Mouse (Mus musculus) liver (tissue): ENCODE data around the gene Aspdh.

ENCODE experiments used
- DNase-seq: peaks from one replicate; pipeline ENCODE4 v3.0.0-alpha.2; 2020; ENCODE audit warnings: mixed read lengths

Aspdh gene

DNA sequence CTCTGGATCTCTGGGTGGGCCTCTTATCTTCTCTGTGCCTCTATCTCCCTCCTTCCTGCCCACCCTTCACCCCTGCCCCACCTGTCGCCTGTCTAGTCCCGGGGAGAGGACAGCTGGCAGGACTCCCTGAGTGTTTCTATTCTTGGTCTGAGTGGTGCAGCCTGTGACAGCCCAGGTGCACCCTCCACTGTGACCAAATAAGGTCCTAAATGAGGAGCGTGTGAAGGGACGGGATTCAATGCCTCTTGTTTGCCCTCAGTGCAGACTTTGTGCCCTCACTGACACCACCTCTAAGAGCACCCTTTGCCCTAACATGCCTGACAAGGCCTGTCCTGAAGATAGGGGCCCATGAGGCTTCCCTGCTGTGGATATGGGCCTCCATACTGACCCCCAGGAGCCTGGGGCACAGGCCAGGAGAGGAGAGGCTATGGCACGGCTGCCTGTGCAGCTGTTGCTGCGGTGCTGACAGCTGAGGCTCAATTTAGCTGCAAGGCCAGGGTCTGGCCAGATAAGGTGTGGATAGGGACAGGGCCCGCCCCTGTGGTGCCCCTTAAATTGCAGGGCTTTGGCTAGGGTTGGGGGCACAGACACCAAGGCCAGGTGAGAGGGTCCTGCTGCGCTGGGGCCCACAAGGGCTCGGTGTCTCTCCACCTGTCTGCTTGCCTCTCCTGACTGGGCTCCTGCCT, 7.9 kb downstream of the Aspdh start:
- peak; percentile 10 for DNase-seq

GRCm38 (mm10) chr7:44474419-44474818, 9.2 kb downstream of the Aspdh start:
- DNase-seq = no peak

DNA sequence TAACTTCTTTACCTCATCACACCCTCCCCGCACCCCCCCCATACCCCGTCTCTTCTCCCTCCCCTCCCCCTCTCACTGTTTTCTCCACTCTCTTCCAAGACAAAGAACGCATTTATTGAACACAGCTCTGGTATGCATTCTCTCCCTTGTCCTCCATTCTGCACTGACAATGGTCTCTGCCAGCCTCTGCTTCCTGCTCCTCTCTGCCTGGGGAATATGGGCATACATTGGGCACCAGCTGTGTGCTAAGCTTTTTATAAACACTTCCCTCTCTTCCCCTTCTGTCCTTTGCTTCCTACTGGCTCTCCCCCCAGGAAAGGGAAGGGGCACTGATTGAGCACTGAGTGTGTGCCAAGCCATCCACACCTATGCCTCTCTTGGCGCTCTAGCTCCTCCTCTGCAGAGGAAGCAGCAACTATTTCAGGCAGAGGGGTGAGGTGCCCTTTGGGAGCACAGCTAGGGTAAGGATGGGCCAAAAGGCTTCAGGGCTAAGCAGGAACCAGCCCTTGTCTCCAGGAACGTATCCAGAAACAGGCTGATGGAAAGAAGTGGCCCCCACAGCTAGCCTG, 9.9 kb downstream of the Aspdh start:
- no peak for DNase-seq

- peak; percentile 70 for DNase-seq
These were observed 17.7 kb downstream of the Aspdh start for GRCm38 (mm10) chr7:44482836-44483435.

DNA sequence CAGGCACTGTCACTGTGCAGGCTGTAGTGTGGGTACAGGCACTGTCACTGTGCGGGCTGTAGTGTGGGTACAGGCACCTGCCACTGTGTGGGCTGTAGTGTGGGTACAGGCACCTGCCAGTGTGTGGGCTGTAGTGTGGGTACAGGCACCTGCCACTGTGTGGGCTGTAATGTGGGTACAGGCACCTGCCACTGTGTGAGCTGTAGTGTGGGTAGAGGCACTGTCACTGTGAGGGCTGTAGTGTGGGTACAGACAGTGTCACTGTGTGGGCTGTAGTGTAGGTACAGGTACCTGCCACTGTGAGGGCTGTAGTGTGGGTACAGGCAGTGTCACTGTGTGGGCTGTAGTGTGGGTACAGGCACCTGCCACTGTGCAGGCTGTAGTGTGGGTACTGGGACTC, 18.9 kb downstream of the Aspdh start:
- no peak for DNase-seq

DNA sequence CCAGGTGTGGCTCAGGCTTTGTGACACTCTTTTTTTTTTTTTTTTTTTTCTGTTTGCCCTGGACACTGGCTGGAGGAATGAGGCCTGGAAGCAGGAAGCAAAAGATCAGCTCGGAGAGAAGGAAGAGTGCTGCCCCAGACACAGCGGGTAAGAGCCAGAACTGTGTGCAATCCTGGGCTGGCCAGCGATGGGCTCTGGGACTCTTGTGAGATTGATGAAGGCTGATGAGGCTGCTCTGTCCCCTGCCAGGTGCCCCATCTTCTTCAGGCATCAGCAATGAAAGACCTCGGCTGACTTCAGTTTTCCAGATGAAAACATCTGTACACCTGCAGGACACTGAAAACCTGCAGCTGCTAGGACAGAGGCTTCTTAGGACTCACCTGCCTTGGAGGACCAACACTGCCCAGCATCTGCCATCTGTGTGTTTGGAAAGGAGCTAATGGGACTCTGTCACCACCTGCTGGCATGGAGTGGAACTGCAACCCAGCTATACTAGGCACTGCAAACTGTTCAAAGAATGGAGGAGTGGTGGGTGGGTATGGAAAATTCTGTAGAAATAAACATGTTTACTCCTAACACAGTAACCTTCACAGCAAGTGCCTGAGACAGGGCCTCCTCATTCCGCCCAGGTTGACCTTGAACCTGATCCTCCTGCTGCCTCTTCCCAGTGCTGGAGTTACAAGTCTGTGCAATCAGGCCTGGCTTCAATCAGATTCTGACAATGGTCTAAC, 19.8 kb downstream of the Aspdh start:
- peak; percentile 87 for DNase-seq

GRCm38 (mm10) chr7:44485572-44486195, 20.5 kb downstream of the Aspdh start:
- DNase-seq = no peak

DNA sequence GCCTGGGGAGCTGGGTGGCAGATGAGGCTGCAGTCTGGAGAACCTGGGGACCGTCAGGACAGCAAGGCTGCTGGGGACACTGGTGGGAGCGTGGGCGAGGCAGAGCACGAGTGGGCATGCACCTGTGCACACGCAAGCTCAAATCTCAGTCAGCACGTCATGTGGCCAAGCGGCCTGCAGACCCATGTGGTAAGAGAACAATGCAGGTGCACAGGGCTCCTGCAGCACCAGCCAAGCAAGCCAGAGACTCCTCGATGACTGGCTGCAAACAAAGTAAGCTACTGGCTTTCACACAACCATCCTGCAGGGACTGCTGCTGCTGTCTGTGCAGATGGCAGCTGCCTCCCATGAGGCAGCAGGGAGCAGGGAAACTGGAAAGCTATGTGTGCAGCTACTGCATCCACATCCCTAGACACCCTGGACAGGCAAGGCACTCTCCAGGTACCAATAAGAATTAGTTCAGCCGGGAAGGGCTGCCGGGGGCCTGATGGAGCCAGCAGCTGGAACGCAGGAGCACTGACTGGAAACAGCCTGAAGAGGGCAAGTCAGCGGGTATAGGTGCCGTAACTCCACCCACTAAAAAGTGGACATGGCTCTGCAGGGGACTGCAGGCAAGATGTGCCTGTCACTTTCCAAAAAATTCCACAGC, 21.9 kb downstream of the Aspdh start:
- no peak for DNase-seq

DNA sequence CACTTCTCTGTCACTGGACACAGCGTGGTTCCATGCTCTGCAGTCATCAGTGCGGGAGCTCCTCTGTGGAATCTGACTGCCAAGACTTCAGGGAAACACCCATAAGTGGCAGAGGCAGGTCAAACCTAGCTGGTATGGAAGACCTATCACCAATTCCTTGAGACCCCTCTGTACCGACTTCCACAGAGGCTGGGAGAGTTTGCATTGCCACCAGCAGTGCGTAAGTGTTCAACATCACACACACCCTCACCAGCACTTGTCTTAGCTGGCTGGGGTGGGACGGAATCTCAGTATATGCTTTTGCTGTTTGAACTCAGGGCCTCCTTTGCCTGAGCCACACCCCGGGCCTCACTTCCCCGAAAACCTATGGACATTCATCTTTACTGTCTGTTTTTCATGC, 22.7 kb downstream of the Aspdh start:
- no peak for DNase-seq

- no peak for DNase-seq
These were observed 23.4 kb downstream of the Aspdh start for GRCm38 (mm10) chr7:44488545-44488944.

DNA sequence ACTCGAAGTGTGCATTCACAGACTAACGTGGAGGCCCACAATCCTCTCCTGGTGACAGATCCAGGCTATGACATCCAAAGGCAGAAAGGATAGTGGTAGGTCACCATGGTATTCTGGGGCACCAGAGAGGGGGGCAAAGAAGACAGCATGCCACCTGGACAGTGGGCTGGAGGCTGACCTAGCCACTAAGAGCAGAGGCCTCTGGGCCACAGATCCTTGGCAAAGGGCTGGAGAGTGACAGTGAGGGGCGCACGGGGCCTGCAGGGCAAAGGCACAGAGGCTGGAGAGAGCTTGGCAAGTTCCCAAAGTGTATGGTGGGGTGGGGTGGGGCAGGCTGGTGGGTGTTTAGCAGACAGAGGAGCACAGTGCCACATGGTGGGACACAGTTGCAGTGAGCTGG, 25.1 kb downstream of the Aspdh start:
- DNase-seq = no peak

GRCm38 (mm10) chr7:44491391-44491790, 26.2 kb downstream of the Aspdh start:
- no peak for DNase-seq

GRCm38 (mm10) chr7:44492166-44492826, 27.1 kb downstream of the Aspdh start:
- no peak for DNase-seq

DNA sequence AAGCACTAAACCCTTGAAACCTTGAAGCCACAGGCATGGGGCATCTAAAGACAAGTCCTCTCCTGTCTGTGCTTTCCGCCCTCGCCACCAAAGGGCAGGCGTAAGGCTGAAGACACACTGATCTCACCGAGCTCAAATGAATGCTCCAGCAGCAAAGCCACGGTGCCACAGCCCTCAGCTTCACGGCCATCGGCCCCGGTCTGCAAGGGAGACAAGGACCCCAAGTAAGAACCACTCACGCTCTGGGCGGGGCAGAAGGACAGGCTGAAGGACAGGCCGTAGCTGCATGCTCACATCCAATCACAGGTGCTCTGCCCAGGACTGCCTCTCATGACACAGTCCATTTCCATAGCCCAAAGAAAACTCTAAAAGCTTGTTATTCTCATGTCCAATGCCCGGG, 29.5 kb downstream of the Aspdh start:
- no peak for DNase-seq

DNA sequence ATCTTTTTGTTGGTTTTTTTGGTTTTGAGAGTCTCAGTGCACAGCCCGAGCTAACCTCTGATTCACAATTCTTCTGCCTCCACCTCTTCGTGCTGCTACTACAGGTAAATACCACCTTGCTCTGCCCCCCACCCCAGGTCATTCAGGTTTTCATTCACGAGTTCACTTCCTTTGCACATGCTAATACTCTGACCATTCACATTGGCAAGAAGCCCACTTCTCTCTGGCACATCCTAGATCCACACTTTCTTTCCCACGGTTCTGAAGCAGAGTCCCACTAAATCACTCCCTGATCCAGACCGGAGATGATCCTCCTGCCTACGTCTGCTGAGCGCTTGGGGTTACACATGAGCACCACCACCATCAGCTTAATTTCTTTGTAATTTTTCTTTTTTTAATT, 29.9 kb downstream of the Aspdh start:
- DNase-seq = no peak

GRCm38 (mm10) chr7:44495992-44496770, 31.0 kb downstream of the Aspdh start, which contains the start of the genes Emc10 and Fam71e1:
Gene Emc10, minus strand, starts transcription at chr7:44496529.
Gene Fam71e1, plus strand, starts transcription at chr7:44496581.
- DNase-seq = peak; percentile 98

- no peak for DNase-seq
These were observed 31.5 kb downstream of the Aspdh start for GRCm38 (mm10) chr7:44496771-44497109.

GRCm38 (mm10) chr7:44497361-44498055, 32.3 kb downstream of the Aspdh start:
- no peak for DNase-seq

- DNase-seq = no peak
These were observed 33.7 kb downstream of the Aspdh start for GRCm38 (mm10) chr7:44498922-44499321.

DNA sequence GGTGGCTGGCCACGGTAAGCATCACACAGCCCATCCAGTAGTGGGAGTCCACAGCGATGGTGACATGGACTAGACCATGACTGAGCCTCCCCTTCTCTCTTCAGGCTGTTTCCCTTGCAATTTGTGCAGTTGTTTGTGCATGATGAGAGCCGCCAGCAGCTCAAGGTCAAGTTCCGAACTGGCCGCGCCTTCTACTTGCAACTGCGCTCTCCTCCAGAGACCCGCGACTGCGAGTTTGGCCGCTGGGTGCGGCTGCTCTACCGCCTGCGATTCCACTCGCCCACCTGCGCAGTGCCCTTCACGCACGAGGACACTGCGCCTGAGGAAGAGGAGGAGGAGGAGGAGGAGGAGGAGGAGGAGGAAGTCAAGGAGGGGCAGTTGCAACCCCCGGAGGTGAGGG, 34.9 kb downstream of the Aspdh start:
- no peak for DNase-seq
